Mouse (Mus musculus) neutrophil, adult 65 days (primary cell): ENCODE data around the gene E330021D16Rik. TPM values are rescaled to one million over a fixed set of nuclear protein-coding genes. Genes with fewer than 3 reads are reported as not detected.

Experiments
- total RNA-seq: library from RNA; stranded (reverse); gene quantifications from 2 replicates; pipeline ENCODE4 v1.2.4, GENCODE M21; 2023

E330021D16Rik gene
- total RNA-seq, result not detected in 2 replicates

DNA sequence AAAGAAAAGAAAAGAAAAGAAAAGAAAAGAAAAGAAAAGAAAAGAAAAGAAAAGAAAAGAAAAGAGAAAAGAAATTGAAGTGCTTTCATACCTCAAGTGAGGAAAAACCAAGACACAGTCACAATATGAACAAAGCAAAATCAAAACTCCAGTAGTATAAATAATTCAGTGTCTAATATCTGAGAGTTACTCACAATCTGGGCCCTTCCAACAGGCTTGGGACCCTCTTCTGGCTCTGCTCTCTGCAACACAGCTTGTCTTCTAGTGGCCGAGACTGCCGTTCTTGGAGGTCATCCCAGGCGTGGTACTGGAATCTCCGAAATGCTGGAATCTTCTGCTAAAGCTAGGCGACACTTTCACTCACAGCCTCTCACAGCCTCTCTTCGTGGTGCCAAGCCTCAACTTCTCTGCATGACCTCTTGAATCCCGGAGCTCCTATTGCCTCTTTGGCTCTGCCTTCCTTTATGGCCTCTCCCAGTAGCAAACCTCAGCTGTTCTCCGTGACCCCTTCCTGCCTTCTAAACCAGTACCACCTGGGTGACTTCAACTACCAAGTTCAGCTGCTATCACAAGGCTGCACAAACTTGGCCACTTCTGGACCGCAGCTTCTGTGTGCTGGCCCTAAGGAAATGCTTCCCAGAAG is at the start of gene E330021D16Rik:
E330021D16Rik (minus strand) TSS at position 437 of the 643 bp plus-strand sequence.

Other genes starting within 250 kb of the E330021D16Rik start
- gene Grin2b, start 242.1 kb downstream of the E330021D16Rik start, total RNA-seq, result not detected in 2 replicates
- not detected in 2 replicates for gene Gm8994, start 88.0 kb downstream of the E330021D16Rik start, total RNA-seq
- gene Atf7ip, start 90.6 kb upstream of the E330021D16Rik start, total RNA-seq, result 168 and 173 TPM in 2 replicates
- 563 and 660 TPM in 2 replicates for gene Plbd1, start 246.4 kb upstream of the E330021D16Rik start, total RNA-seq